ENCODE assay signal across 21 mouse cellular contexts in genomic region chr6:22000881-22001280, GRCm38 (mm10). TPM values are rescaled to one million over a fixed set of nuclear protein-coding genes. Genes with fewer than 3 reads are reported as not detected.
DNase-seq lines count a peak whose midpoint lies in the region; ATAC-seq and TF ChIP-seq lines count a peak whose summit lies in the region.
"Had no signal": no experiment of that assay in that cellular context is flagged by ENCODE, and none has a peak within 500 bp of the region (broad histone marks: within the 10 kb centered on the region; RNA-seq: fewer than 3 reads in every experiment).

No protein-coding gene starts in this region.

- WGBS in kidney, postnatal 0 days = 46% methylated on average over 3 of the region's 3 CpGs
- 93% methylated on average over 3 of the region's 3 CpGs for WGBS in midbrain, embryonic 11.5 days
- 91% methylated on average over 3 of the region's 3 CpGs for WGBS in midbrain, embryonic 16.5 days
- WGBS in intestine, embryonic 16.5 days = 81% methylated on average over 3 of the region's 3 CpGs

- ATAC-seq in kidney, postnatal 0 days (replicated peaks; ENCODE audit: low FRiP score, low read depth) = no peak
- no peak for ATAC-seq in midbrain, embryonic 11.5 days (ENCODE audit: low FRiP score)
- ATAC-seq in midbrain, embryonic 16.5 days = no peak
- ATAC-seq in intestine, embryonic 16.5 days = no peak
- ATAC-seq: forebrain, embryonic 15.5 days; hindbrain, embryonic 16.5 days; intestine, embryonic 15.5 days had no signal

- no peak for TF ChIP-seq CTCF in kidney, postnatal 0 days (IDR thresholded peaks at IDR 0.05; ENCODE audit: low read depth)

- no peak overlapping the region for H3K4me2 ChIP-seq in kidney, postnatal 0 days (ENCODE audit: low read length)
- H3K4me2 ChIP-seq in midbrain, embryonic 11.5 days = no peak overlapping the region
- no peak overlapping the region for H3K4me2 ChIP-seq in midbrain, embryonic 16.5 days (ENCODE audit: low read length)
- H3K4me2 ChIP-seq in intestine, embryonic 16.5 days (ENCODE audit: low read depth, low read length) = no peak overlapping the region
- H3K4me2 ChIP-seq: embryonic facial prominence, embryonic 15.5 days; forebrain, embryonic 15.5 days; heart, embryonic 15.5 days; intestine, embryonic 15.5 days; lung, embryonic 14.5 days had no signal

- H3K27ac ChIP-seq in kidney, postnatal 0 days = peak overlapping the region; percentile 67
- no peak overlapping the region for H3K27ac ChIP-seq in midbrain, embryonic 11.5 days (ENCODE audit: low read depth, low read length)
- no peak overlapping the region for H3K27ac ChIP-seq in midbrain, embryonic 16.5 days (ENCODE audit: low read length)
- H3K27ac ChIP-seq in intestine, embryonic 16.5 days (ENCODE audit: low read length) = no peak overlapping the region
- H3K27ac ChIP-seq: embryonic facial prominence, embryonic 15.5 days; forebrain, embryonic 15.5 days; heart, embryonic 15.5 days; hindbrain, embryonic 10.5 days; intestine, embryonic 15.5 days; macrophage; midbrain, embryonic 10.5 days; stomach, postnatal 0 days had no signal

- H3K9me3 ChIP-seq in kidney, postnatal 0 days (replicated peaks; ENCODE audit: low read length) = no peaks in the 10 kb centered on the region
- no peaks in the 10 kb centered on the region for H3K9me3 ChIP-seq in midbrain, embryonic 11.5 days (ENCODE audit: control insufficient read depth, low read length)
- no peaks in the 10 kb centered on the region for H3K9me3 ChIP-seq in midbrain, embryonic 16.5 days (replicated peaks; ENCODE audit: control insufficient read depth, low read length, poor library complexity, severe bottlenecking)
- no peaks in the 10 kb centered on the region for H3K9me3 ChIP-seq in intestine, embryonic 16.5 days (ENCODE audit: control insufficient read depth, low read length)
- H3K9me3 ChIP-seq: embryonic facial prominence, embryonic 15.5 days; forebrain, embryonic 15.5 days; heart, embryonic 15.5 days; hindbrain, embryonic 10.5 days; intestine, embryonic 15.5 days; midbrain, embryonic 10.5 days had no signal

- H3K9ac ChIP-seq in kidney, postnatal 0 days (ENCODE audit: low read depth, low read length) = no peak overlapping the region
- no peak overlapping the region for H3K9ac ChIP-seq in midbrain, embryonic 11.5 days (ENCODE audit: low read length)
- H3K9ac ChIP-seq in midbrain, embryonic 16.5 days (ENCODE audit: low read depth, low read length) = no peak overlapping the region
- no peak overlapping the region for H3K9ac ChIP-seq in intestine, embryonic 16.5 days (ENCODE audit: low read depth, low read length)
- H3K9ac ChIP-seq: embryonic facial prominence, embryonic 15.5 days; forebrain, embryonic 15.5 days; heart, embryonic 15.5 days; intestine, embryonic 15.5 days; lung, embryonic 14.5 days had no signal

- peaks cover 21% of the 10 kb centered on the region; the same call in 1 of the 2 replicates for H3K4me1 ChIP-seq in kidney, postnatal 0 days (replicated peaks; ENCODE audit: insufficient read depth, low read length)
- no peaks in the 10 kb centered on the region; the same call in 1 of the 2 replicates for H3K4me1 ChIP-seq in midbrain, embryonic 11.5 days (ENCODE audit: control insufficient read depth, insufficient read depth, low read length)
- H3K4me1 ChIP-seq in midbrain, embryonic 16.5 days (ENCODE audit: control insufficient read depth, insufficient read depth, low read length) = no peaks in the 10 kb centered on the region
- peaks cover 20% of the 10 kb centered on the region for H3K4me1 ChIP-seq in intestine, embryonic 16.5 days (ENCODE audit: control insufficient read depth, insufficient read depth, low read length)
- H3K4me1 ChIP-seq: forebrain, embryonic 15.5 days had no signal

- no peak overlapping the region for H3K4me3 ChIP-seq in kidney, postnatal 0 days (replicated peaks; ENCODE audit: low read depth, low read length)
- H3K4me3 ChIP-seq in midbrain, embryonic 11.5 days (ENCODE audit: low read depth, low read length) = no peak overlapping the region
- no peak overlapping the region for H3K4me3 ChIP-seq in midbrain, embryonic 16.5 days (ENCODE audit: low read depth, low read length)
- no peak overlapping the region for H3K4me3 ChIP-seq in intestine, embryonic 16.5 days (ENCODE audit: low read length)
- H3K4me3 ChIP-seq: embryonic facial prominence, embryonic 15.5 days; forebrain, embryonic 15.5 days; heart, embryonic 15.5 days; hindbrain, embryonic 10.5 days; intestine, embryonic 15.5 days; midbrain, embryonic 10.5 days had no signal

- peak; percentile 95 for DNase-seq in heart, adult 11 months
- DNase-seq in heart, postnatal 10 days = no peak
- DNase-seq in kidney, postnatal 0 days (ENCODE audit: low spot score) = no peak
- DNase-seq in kidney, postnatal 36 days = no peak
- peak; percentile 76 for DNase-seq in midbrain, embryonic 11.5 days (ENCODE audit: low spot score, missing footprints)
- DNase-seq: cerebellum, adult 9-10 months; layer of hippocampus, postnatal 36 days; lung, embryonic 14.5 days; thymus, adult 2 months; thymus, postnatal 4 days had no signal

- H3K36me3 ChIP-seq in kidney, postnatal 0 days (ENCODE audit: insufficient read depth, low read length) = no peaks in the 10 kb centered on the region
- no peaks in the 10 kb centered on the region for H3K36me3 ChIP-seq in midbrain, embryonic 11.5 days (ENCODE audit: control insufficient read depth, insufficient read depth, low read length)
- no peaks in the 10 kb centered on the region for H3K36me3 ChIP-seq in midbrain, embryonic 16.5 days (ENCODE audit: control insufficient read depth, insufficient read depth, low read length)
- no peaks in the 10 kb centered on the region for H3K36me3 ChIP-seq in intestine, embryonic 16.5 days (ENCODE audit: control insufficient read depth, insufficient read depth, low read length)
- H3K36me3 ChIP-seq: embryonic facial prominence, embryonic 15.5 days; forebrain, embryonic 15.5 days; heart, embryonic 15.5 days; hindbrain, embryonic 10.5 days; intestine, embryonic 15.5 days; midbrain, embryonic 10.5 days had no signal

- H3K27me3 ChIP-seq in kidney, postnatal 0 days (ENCODE audit: insufficient read depth, low read length) = no peaks in the 10 kb centered on the region
- H3K27me3 ChIP-seq in midbrain, embryonic 11.5 days (ENCODE audit: control insufficient read depth, insufficient read depth, low read length) = no peaks in the 10 kb centered on the region
- no peaks in the 10 kb centered on the region; the same call in 1 of the 2 replicates for H3K27me3 ChIP-seq in midbrain, embryonic 16.5 days (ENCODE audit: control insufficient read depth, insufficient read depth, low read depth, low read length)
- H3K27me3 ChIP-seq in intestine, embryonic 16.5 days (replicated peaks; ENCODE audit: control insufficient read depth, insufficient read depth, low read length) = no peaks in the 10 kb centered on the region
- H3K27me3 ChIP-seq: embryonic facial prominence, embryonic 15.5 days; forebrain, embryonic 15.5 days; heart, embryonic 15.5 days; intestine, embryonic 15.5 days had no signal

- intact Hi-C loops in heart, postnatal 10 days (cut with DNase I) = loop anchor here (2.0 kb wide), 1 partner anchor 48 kb away; no protein-coding TSS in a partner anchor

RNA-seq across cellular contexts. Expression of gene Cped1, which starts 15.2 kb away (rescaled TPM):
- 10 to 100 TPM; 13.5 to 15.0 TPM for total RNA-seq in heart, postnatal 10 days (2021)
- 22.3 and 23.0 TPM in 2 replicates for polyA plus RNA-seq in kidney, postnatal 0 days (2015; fragmentation: Nextera tagmentation; extraction: Ambion mirVana)
- polyA plus RNA-seq in midbrain, embryonic 11.5 days (2014; fragmentation: Nextera tagmentation; extraction: Ambion mirVana) = 9.6 and 12.9 TPM in 2 replicates
- polyA plus RNA-seq in midbrain, embryonic 16.5 days (2015; fragmentation: Nextera tagmentation; extraction: Ambion mirVana) = 2.1 and 2.7 TPM in 2 replicates
- 16.8 and 17.6 TPM in 2 replicates for polyA plus RNA-seq in intestine, embryonic 16.5 days (2015; fragmentation: Nextera tagmentation; extraction: Ambion mirVana)

RNA-seq across cellular contexts. Expression of gene Ing3, which starts 51.5 kb away (rescaled TPM):
- total RNA-seq in heart, postnatal 10 days (2021) = 10 to 100 TPM; 19.2 TPM
- 60.4 and 61.8 TPM in 2 replicates for polyA plus RNA-seq in kidney, postnatal 0 days (2015; fragmentation: Nextera tagmentation; extraction: Ambion mirVana)
- 44.6 and 45.3 TPM in 2 replicates for polyA plus RNA-seq in midbrain, embryonic 11.5 days (2014; fragmentation: Nextera tagmentation; extraction: Ambion mirVana)
- polyA plus RNA-seq in midbrain, embryonic 16.5 days (2015; fragmentation: Nextera tagmentation; extraction: Ambion mirVana) = 44.2 and 50.0 TPM in 2 replicates
- polyA plus RNA-seq in intestine, embryonic 16.5 days (2015; fragmentation: Nextera tagmentation; extraction: Ambion mirVana) = 40.6 and 41.4 TPM in 2 replicates

Comparison
In these comparisons a context has a peak if more than half of its experiments do, and no peak if none do; other contexts are left out.
1. DNase-seq: peak in heart, adult 11 months (single experiment) and midbrain, embryonic 11.5 days (single experiment); none in heart, postnatal 10 days (0 of 2), kidney, postnatal 0 days (single experiment) and kidney, postnatal 36 days (0 of 2).